Mouse (Mus musculus) CH12.LX (cell line): ENCODE data around the gene Greb1. TPM values are rescaled to one million over a fixed set of nuclear protein-coding genes. Genes with fewer than 3 reads are reported as not detected.

Source experiments
- DNase-seq: peaks from one replicate; pipeline ENCODE4 v3.0.0-alpha.2; 2013; ENCODE audit errors: extremely low read depth
- H3K27ac ChIP-seq: 2 replicates; pipeline ENCODE4 v1.5.1; 2012; ENCODE audit warnings: low read depth, mild to moderate bottlenecking, control low read depth, moderate library complexity; ENCODE audit not compliant: insufficient read depth
- H3K27me3 ChIP-seq: replicated peaks from 2 replicates; pipeline ENCODE3; 2012; ENCODE audit warnings: inconsistent platforms
- H3K36me3 ChIP-seq, 2 experiments: replicated peaks in 1 of 2; 2 replicates each; pipeline versions ENCODE3 to v1.6.1; 2012; ENCODE audit warnings: inconsistent platforms in 1 of 2, low read length in 1 of 2, mild to moderate bottlenecking in 1 of 2, mixed read lengths in 1 of 2, moderate library complexity in 1 of 2; ENCODE audit not compliant: control insufficient read depth in 1 of 2, insufficient read depth in 1 of 2
- H3K4me1 ChIP-seq, 2 experiments: 2 replicates each; pipeline ENCODE4 v1.6.1; 2012; ENCODE audit warnings: inconsistent platforms in 1 of 2, moderate library complexity in 1 of 2; ENCODE audit not compliant: insufficient read depth in 2 of 2, control insufficient read depth in 1 of 2
- H3K4me2 ChIP-seq: 2 replicates; pipeline ENCODE4 v1.6.1; 2012; ENCODE audit warnings: low read depth, mild to moderate bottlenecking, control low read depth; ENCODE audit not compliant: poor library complexity, insufficient read depth, severe bottlenecking
- H3K4me3 ChIP-seq, 3 experiments: fragments of 150-350 bp in 1 of 3; sonication (generic) in 1 of 3; replicated peaks in 1 of 3; 2 replicates each; pipeline versions ENCODE3 to v1.5.1; 2011 to 2012; ENCODE audit warnings: low read depth in 2 of 3, low read length in 2 of 3, mild to moderate bottlenecking in 2 of 3, moderate library complexity in 2 of 3, control low read depth in 1 of 3, improper control_type of control experiment in 1 of 3, inconsistent platforms in 1 of 3, mixed read lengths in 1 of 3; ENCODE audit not compliant: poor library complexity in 1 of 3
- H3K79me2 ChIP-seq: replicated peaks from 2 replicates; pipeline ENCODE4 v1.6.1; 2012; ENCODE audit warnings: mild to moderate bottlenecking, moderate library complexity; ENCODE audit not compliant: control insufficient read depth, poor library complexity, insufficient read depth, severe bottlenecking; ENCODE audit errors: extremely low read depth
- H3K9ac ChIP-seq: 2 replicates; pipeline ENCODE4 v1.6.1; 2012; ENCODE audit warnings: low read depth, mild to moderate bottlenecking, control low read depth, moderate library complexity; ENCODE audit not compliant: insufficient read depth
- H3K9me3 ChIP-seq: replicated peaks from 2 replicates; pipeline ENCODE3; 2012; ENCODE audit warnings: low read length, inconsistent platforms, mixed read lengths
- BHLHE40 ChIP-seq: IDR thresholded peaks from 2 replicates; pipeline ENCODE4 v1.6.1; 2011; ENCODE audit warnings: mild to moderate bottlenecking, low read depth, low read length, improper control_type of control experiment
- CHD1 ChIP-seq: IDR thresholded peaks from 2 replicates; pipeline ENCODE4 v1.6.1; 2012; ENCODE audit warnings: low read depth, low read length, improper control_type of control experiment, inconsistent platforms
- ELF1 ChIP-seq: IDR thresholded peaks from 2 replicates; pipeline ENCODE4 v1.6.1; 2014; ENCODE audit warnings: low read depth, mild to moderate bottlenecking, inconsistent platforms, low read length, improper control_type of control experiment
- EP300 ChIP-seq: IDR thresholded peaks from 2 replicates; pipeline ENCODE4 v1.6.1; 2011; ENCODE audit warnings: low read length, improper control_type of control experiment
- IRF4 ChIP-seq: IDR thresholded peaks from 2 replicates; pipeline ENCODE4 v1.6.1; 2014; ENCODE audit warnings: low read depth, mild to moderate bottlenecking, inconsistent platforms, low read length, improper control_type of control experiment
- JUND ChIP-seq: conservative IDR thresholded peaks from 2 replicates; pipeline ENCODE4 v1.6.1; 2011; ENCODE audit warnings: low read depth, low read length, improper control_type of control experiment
- KAT2A ChIP-seq: IDR thresholded peaks from 2 replicates; pipeline ENCODE4 v1.6.1; 2012; ENCODE audit warnings: low read length, improper control_type of control experiment, inconsistent platforms; ENCODE audit not compliant: insufficient replicate concordance
- MEF2A ChIP-seq: IDR thresholded peaks from 2 replicates; pipeline ENCODE4 v1.6.1; 2014; ENCODE audit warnings: low read depth, mild to moderate bottlenecking, inconsistent platforms, low read length, improper control_type of control experiment, borderline replicate concordance
- MXI1 ChIP-seq: IDR thresholded peaks from 2 replicates; pipeline ENCODE4 v1.6.1; 2011; ENCODE audit warnings: mild to moderate bottlenecking, low read depth, low read length, improper control_type of control experiment
- NELFE ChIP-seq: IDR thresholded peaks from 2 replicates; pipeline ENCODE4 v1.6.1; 2011; ENCODE audit warnings: low read depth, low read length, improper control_type of control experiment
- POLR2A ChIP-seq: IDR thresholded peaks from 2 replicates; pipeline ENCODE4 v1.6.1; 2011; ENCODE audit warnings: low read depth, mild to moderate bottlenecking, improper control_type of control experiment, low read length
- RCOR1 ChIP-seq: conservative IDR thresholded peaks from 2 replicates; pipeline ENCODE4 v1.6.1; 2012; ENCODE audit warnings: low read depth, mild to moderate bottlenecking, inconsistent platforms, low read length, improper control_type of control experiment
- SIN3A ChIP-seq: IDR thresholded peaks from 2 replicates; pipeline ENCODE4 v1.6.1; 2012; ENCODE audit warnings: low read length, improper control_type of control experiment, inconsistent platforms
- TBP ChIP-seq: conservative IDR thresholded peaks from 2 replicates; pipeline ENCODE4 v1.6.1; 2011; ENCODE audit warnings: low read depth, low read length, improper control_type of control experiment
- TCF12 ChIP-seq: IDR thresholded peaks from 2 replicates; pipeline ENCODE4 v1.6.1; 2014; ENCODE audit warnings: low read depth, mild to moderate bottlenecking, inconsistent platforms, low read length, improper control_type of control experiment
- UBTF ChIP-seq: IDR thresholded peaks from 2 replicates; pipeline ENCODE4 v1.6.1; 2012; ENCODE audit warnings: low read depth, mild to moderate bottlenecking, inconsistent platforms, low read length, improper control_type of control experiment, moderate library complexity
- USF1 ChIP-seq: IDR thresholded peaks from 2 replicates; pipeline ENCODE4 v1.6.1; 2014; ENCODE audit warnings: low read depth, mild to moderate bottlenecking, inconsistent platforms, low read length, improper control_type of control experiment
- ZKSCAN1 ChIP-seq: IDR thresholded peaks from 2 replicates; pipeline ENCODE4 v1.6.1; 2012; ENCODE audit warnings: low read depth, inconsistent platforms, low read length, improper control_type of control experiment, borderline replicate concordance
- ZMIZ1 ChIP-seq: IDR thresholded peaks from 2 replicates; pipeline ENCODE4 v1.6.1; 2012; ENCODE audit warnings: low read depth, mild to moderate bottlenecking, inconsistent platforms, low read length, improper control_type of control experiment
- dilution Hi-C: fragments of 300-500 bp; cut with MboI; formaldehyde crosslinking; loops from 2 replicates; pipeline ENCODE4 v1.14.3; 2020; ENCODE audit warnings: low sequenced_read_pairs; ENCODE audit not compliant: extremely low pct_unique_long_range_greater_than_20kb, extremely low pct_ligation_motif_present
- in situ Hi-C: fragments of 300-500 bp; cut with MboI; formaldehyde crosslinking; loops from 3 replicates; pipeline ENCODE4 v1.14.3; 2019; ENCODE audit warnings: low sequenced_read_pairs, low pct_ligation_motif_present, low pct_unique_long_range_greater_than_20kb, mixed read lengths
- polyA plus RNA-seq: library from polyadenylated mRNA; unstranded; fragments of >175 nt; gene quantifications from 2 replicates; pipeline ENCODE4 v1.2.1, GENCODE M21; 2012; ENCODE audit warnings: low read depth; ENCODE audit not compliant: insufficient read length
- total RNA-seq, 2 experiments: library from RNA; depleted of rRNA; stranded (reverse); fragments of 300-350 nt in 1 of 2; fragments of >200 nt in 1 of 2; gene quantifications; 2 replicates each; pipeline ENCODE4 v1.2.3; 2012 to 2014

Gene Greb1
- total and polyA plus RNA-seq, 3 experiments = not detected

DNA sequence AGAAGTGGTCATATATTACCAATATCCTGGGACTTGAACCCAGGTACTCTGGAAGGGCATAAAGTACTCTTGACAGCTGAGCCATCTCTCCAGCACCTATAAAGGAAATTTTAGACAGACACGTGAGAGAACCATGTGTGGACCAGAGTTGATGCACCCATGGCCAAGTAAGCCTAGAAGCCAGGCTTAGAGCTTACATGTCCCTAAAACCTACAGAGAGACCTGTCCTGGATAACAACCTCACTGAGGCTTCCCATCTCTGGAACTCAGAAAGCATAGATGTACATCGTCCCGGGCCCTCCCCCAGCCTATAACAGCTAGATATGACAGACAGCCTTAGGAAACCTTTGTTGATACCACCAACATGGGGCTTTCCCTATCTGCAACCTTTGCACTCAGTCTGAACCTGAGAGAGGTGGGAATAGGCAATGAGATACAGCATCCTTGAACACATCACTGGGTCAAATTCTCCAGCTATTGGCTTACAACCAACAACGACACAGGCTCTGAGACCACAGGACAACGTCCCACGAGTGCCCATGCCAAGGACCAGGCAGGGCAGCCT is 31.0 kb downstream of the Greb1 start:
- H3K27ac ChIP-seq = no peak overlapping the region
- no peaks in the 10 kb centered on the region for H3K36me3 ChIP-seq
- H3K27me3 ChIP-seq = no peaks in the 10 kb centered on the region
- in situ Hi-C loops = no loop called here
- H3K4me3 ChIP-seq = no peak overlapping the region
- H3K4me1 ChIP-seq = peaks cover 5 to 12% of the 10 kb centered on the region in 2 experiments
- no peak overlapping the region for H3K4me2 ChIP-seq
- dilution Hi-C loops = no loop called here
- no peak for DNase-seq
- TF ChIP-seq MXI1 (no peak), SIN3A (no peak), TCF12 (no peak), RCOR1 (no peak), POLR2A (no peak), ZKSCAN1 (no peak), ZMIZ1 (no peak), IRF4 (no peak), EP300 (no peak), TBP (no peak)
- TF ChIP-seq, all 38 proteins: peak for 0
- Histone ChIP-seq H3K79me2 (no peaks in the 10 kb centered on the region), H3K9me3 (no peaks in the 10 kb centered on the region), H3K9ac (no peak overlapping the region)

DNA sequence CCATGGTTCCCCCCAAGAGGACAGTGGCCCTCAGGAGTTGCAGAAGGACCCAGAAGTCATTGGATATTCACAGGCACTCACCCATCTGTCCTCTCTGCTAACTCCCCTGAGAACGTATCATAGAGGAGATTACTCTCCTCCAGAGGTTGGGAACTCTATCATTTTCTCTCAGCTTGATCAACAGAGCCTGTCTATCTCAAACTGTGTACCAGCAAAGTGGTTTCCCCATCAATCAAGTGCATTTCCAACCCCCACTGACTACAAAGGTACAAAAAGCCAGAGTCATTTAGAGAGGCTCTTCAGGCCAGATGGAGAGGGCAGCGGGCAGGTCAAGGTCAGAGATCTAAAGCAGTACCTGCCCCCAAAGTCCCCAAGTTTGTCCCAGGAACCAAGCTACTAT is 32.0 kb downstream of the Greb1 start:
- Histone ChIP-seq H3K27me3 (no peaks in the 10 kb centered on the region), H3K79me2 (no peaks in the 10 kb centered on the region), H3K9ac (no peak overlapping the region), H3K36me3 (no peaks in the 10 kb centered on the region), H3K4me3 (no peak overlapping the region), H3K27ac (no peak overlapping the region), H3K4me2 (no peak overlapping the region), H3K9me3 (no peaks in the 10 kb centered on the region), H3K4me1 (peaks cover 8 to 20% of the 10 kb centered on the region in 2 experiments)
- no peak for DNase-seq
- in situ Hi-C loops (no loop called here), dilution Hi-C loops (no loop called here)
- no peak for TF ChIP-seq IRF4
- no peak for TF ChIP-seq NELFE
- no peak for TF ChIP-seq ELF1
- no peak for TF ChIP-seq CHD1
- no peak for TF ChIP-seq JUND
- no peak for TF ChIP-seq SIN3A
- TF ChIP-seq RCOR1 = no peak
- TF ChIP-seq ZMIZ1 = no peak

DNA sequence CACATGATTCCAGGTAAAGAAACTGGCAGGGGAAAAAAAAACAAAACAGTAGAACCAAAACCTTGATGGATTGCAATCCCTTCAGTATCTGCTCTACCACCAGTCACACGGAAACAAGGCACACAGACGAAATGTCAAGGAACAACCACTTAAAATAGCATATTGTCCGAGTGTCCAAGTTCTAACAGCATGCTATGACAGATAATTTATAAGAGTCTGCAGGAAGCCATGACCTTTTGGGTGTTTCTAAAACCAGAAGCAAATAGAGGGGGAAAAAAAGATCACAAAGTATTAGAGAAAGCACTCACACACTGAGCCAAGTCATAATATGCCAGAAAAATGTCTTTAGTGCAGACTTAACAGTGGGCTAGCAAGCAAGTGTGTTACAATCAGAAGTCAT is 32.4 kb downstream of the Greb1 start:
- Histone ChIP-seq H3K4me1 (peaks cover 8 to 20% of the 10 kb centered on the region in 2 experiments), H3K4me2 (no peak overlapping the region), H3K27me3 (no peaks in the 10 kb centered on the region), H3K79me2 (no peaks in the 10 kb centered on the region), H3K9me3 (no peaks in the 10 kb centered on the region), H3K36me3 (no peaks in the 10 kb centered on the region), H3K9ac (no peak overlapping the region), H3K27ac (no peak overlapping the region), H3K4me3 (no peak overlapping the region)
- DNase-seq = no peak
- in situ Hi-C loops (no loop called here), dilution Hi-C loops (no loop called here)
- no peak for TF ChIP-seq BHLHE40
- TF ChIP-seq MEF2A = no peak
- TF ChIP-seq UBTF = no peak
- no peak for TF ChIP-seq RCOR1
- no peak for TF ChIP-seq TCF12
- no peak for TF ChIP-seq KAT2A
- no peak for TF ChIP-seq USF1
- TF ChIP-seq IRF4 = no peak
- TF ChIP-seq ZKSCAN1 = no peak
- TF ChIP-seq MXI1 = no peak
